Mouse (Mus musculus) spleen, postnatal 0 days (tissue): ENCODE measurements around the gene Sycn. TPM values are rescaled to one million over a fixed set of nuclear protein-coding genes. Genes with fewer than 3 reads are reported as not detected.

Experiments
- polyA plus RNA-seq: library from polyadenylated mRNA; unstranded; fragments of >200 nt; fragmentation: Nextera tagmentation; extraction: Ambion mirVana; gene quantifications from 2 replicates; pipeline ENCODE4 v1.2.1, GENCODE M21; 2015

Gene Sycn
- polyA plus RNA-seq, result 25.7 and 72.8 TPM in 2 replicates

DNA sequence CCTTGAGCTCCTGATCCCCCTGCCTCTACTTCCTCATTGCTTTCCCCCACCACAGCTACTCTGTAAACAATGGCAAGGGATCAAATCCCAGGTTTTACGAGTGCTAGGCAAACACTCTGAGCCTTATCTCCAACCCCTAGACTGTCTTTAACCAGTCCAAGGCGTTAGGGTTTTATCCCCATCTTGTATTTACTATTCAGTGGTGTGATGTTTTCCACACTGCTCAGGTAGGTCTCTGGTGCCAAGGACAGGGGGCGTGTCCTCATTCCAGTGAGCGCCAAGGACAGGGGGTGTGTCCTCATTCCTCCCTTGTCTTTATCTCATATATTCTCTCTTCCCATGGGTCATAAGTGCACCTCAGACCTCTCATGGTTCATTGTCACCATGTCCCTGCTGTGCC lies at the start of gene Sycn:
Gene Sycn, plus strand, starts transcription at position 360 of the 400 bp plus-strand sequence.

DNA sequence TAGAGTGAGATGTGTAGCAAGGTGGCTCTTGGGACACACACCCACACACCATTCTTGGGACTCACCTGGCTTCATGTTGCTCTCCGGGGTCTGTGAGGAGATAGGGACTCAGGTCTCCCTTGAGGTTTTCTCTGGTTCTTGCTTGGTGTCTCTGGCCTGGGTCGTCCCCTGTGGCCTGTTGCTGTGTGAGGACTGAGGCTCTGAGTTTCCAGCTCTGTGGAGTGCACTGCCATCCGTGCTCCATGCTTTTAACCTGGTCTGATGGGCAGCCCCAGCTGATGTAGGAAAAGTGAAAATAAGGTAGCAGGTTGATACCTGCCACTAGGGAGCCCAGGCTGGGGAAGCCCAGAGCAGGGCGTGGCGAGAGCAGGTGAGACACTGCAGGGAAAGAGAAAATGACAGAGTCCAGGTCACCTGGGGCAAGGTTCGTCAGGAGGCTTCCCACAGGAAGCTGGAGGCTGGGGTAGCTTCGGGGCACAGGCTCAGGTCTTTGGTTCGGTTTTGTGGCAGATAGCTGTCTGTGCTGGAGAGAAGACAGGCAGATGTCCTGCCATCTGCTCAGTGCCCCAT lies 30.2 kb upstream of the Sycn start, which contains the start of gene Ifnl2:
Gene Ifnl2, minus strand, starts transcription at position 51 of the 570 bp plus-strand sequence.

DNA sequence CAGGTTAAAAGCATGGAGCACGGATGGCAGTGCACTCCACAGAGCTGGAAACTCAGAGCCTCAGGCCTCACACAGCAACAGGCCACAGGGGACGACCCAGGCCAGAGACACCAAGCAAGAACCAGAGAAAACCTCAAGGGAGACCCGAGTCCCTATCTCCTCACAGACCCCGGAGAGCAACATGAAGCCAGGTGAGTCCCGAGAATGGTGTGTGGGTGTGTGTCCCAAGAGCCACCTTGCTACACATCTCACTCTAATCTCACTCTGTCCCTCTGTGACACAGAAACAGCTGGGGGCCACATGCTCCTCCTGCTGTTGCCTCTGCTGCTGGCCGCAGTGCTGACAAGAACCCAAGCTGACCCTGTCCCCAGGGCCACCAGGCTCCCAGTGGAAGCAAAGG lies 18.1 kb upstream of the Sycn start, which contains the start of gene Ifnl3:
Gene Ifnl3, plus strand, starts transcription at position 301 of the 400 bp plus-strand sequence.

DNA sequence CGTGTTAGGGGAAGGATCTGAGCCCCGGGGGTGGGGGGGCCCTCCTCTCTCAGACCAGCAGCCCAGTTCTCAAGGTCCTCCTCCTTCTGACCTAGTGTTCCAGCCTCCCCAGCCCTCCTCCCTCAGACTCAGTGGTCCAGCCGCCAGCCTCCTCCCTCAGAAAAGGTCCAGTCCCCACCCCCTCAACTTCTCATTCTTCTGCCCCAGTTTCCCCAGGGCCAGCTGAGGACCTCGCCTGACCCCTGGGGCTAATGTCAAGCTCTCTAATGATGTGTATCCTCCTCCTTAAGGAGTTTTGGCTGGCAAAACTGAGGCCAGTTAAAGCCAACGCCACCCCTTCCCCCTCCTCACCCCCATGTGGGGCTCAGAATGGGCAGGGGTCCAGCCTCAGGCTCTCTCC lies 6.5 kb downstream of the Sycn start, which contains the start of gene Nccrp1:
Gene Nccrp1, minus strand, starts transcription at position 101 of the 400 bp plus-strand sequence.

Other genes starting within 250 kb of the Sycn start
- 0.15 TPM in 1 of 2 replicates, not detected in the other for gene Selenov, start 249.7 kb upstream of the Sycn start, polyA plus RNA-seq
- gene Dll3, start 238.6 kb upstream of the Sycn start, polyA plus RNA-seq, result not detected in 2 replicates
- 85.5 and 94.2 TPM in 2 replicates for gene Timm50, start 228.8 kb upstream of the Sycn start, polyA plus RNA-seq
- gene Supt5, start 202.1 kb upstream of the Sycn start, polyA plus RNA-seq, result 30.5 and 35.4 TPM in 2 replicates
- 1,177 and 1,190 TPM in 2 replicates for gene Rps16, start 190.2 kb upstream of the Sycn start, polyA plus RNA-seq
- 18.9 and 22.0 TPM in 2 replicates for gene Plekhg2, start 168.3 kb upstream of the Sycn start, polyA plus RNA-seq
- gene Zfp36, start 160.6 kb upstream of the Sycn start, polyA plus RNA-seq, result 14.2 and 15.8 TPM in 2 replicates
- 21.9 and 23.0 TPM in 2 replicates for gene Med29, start 148.2 kb upstream of the Sycn start, polyA plus RNA-seq
- 31.6 and 33.8 TPM in 2 replicates for gene Paf1, start 147.9 kb upstream of the Sycn start, polyA plus RNA-seq
- gene Gmfg, start 103.4 kb upstream of the Sycn start, polyA plus RNA-seq, result 149 and 179 TPM in 2 replicates
- 0.42 and 0.49 TPM in 2 replicates for gene Lrfn1, start 88.9 kb upstream of the Sycn start, polyA plus RNA-seq
- gene Ifnl2, start 30.4 kb upstream of the Sycn start, polyA plus RNA-seq, result not detected in 2 replicates
- not detected in 2 replicates for gene Ifnl3, start 18.0 kb upstream of the Sycn start, polyA plus RNA-seq
- not detected in 2 replicates for gene Nccrp1, start 6.4 kb downstream of the Sycn start, polyA plus RNA-seq
- 6.6 and 8.0 TPM in 2 replicates for gene Samd4b, start 57.3 kb downstream of the Sycn start, polyA plus RNA-seq
- gene Pak4, start 57.3 kb downstream of the Sycn start, polyA plus RNA-seq, result 8.8 and 9.8 TPM in 2 replicates
- not detected in 2 replicates for gene Acp7, start 90.4 kb downstream of the Sycn start, polyA plus RNA-seq
- 0.30 and 1.4 TPM in 2 replicates for gene Fbxo27, start 152.0 kb downstream of the Sycn start, polyA plus RNA-seq
- 3.4 and 4.0 TPM in 2 replicates for gene Fbxo17, start 175.9 kb downstream of the Sycn start, polyA plus RNA-seq
- 95.7 and 96.0 TPM in 2 replicates for gene Mrps12, start 200.9 kb downstream of the Sycn start, polyA plus RNA-seq
- gene Sars2, start 201.1 kb downstream of the Sycn start, polyA plus RNA-seq, result 12.4 and 13.7 TPM in 2 replicates
- not detected in 2 replicates for gene Ccer2, start 215.3 kb downstream of the Sycn start, polyA plus RNA-seq
- 32.7 and 34.8 TPM in 2 replicates for gene Sirt2, start 225.8 kb downstream of the Sycn start, polyA plus RNA-seq
- gene Nfkbib, start 226.6 kb downstream of the Sycn start, polyA plus RNA-seq, result 29.1 and 31.6 TPM in 2 replicates
- gene Rinl, start 248.1 kb downstream of the Sycn start, polyA plus RNA-seq, result 21.2 and 30.9 TPM in 2 replicates